Mouse (Mus musculus) embryonic facial prominence, embryonic 15.5 days (tissue): ENCODE measurements around the gene Ncapd2. TPM values are rescaled to one million over a fixed set of nuclear protein-coding genes. Genes with fewer than 3 reads are reported as not detected.
A peak's percentile ranks its signal among the peaks of the same experiment; 100 is the strongest.

Experiments used
- ATAC-seq: fragments of 200-750 bp; cut with Nextera tagmentation; 2 replicates; pipeline ENCODE4 v1.8.0; 2017; ENCODE audit warnings: low read depth, moderate TSS enrichment; ENCODE audit not compliant: insufficient number of reproducible peaks, low FRiP score, low TSS enrichment
- H3K27ac ChIP-seq: fragments of 300-500 bp; sonication (generic); replicated peaks from 2 replicates; pipeline ENCODE4 v1.5.1; 2015; ENCODE audit warnings: mild to moderate bottlenecking, inconsistent platforms
- H3K27me3 ChIP-seq: fragments of 300-500 bp; sonication (generic); 2 replicates; pipeline ENCODE4 v1.6.1; 2015; ENCODE audit warnings: inconsistent platforms
- H3K36me3 ChIP-seq: fragments of 300-500 bp; sonication (generic); 2 replicates; pipeline ENCODE4 v1.6.1; 2015; ENCODE audit warnings: mild to moderate bottlenecking, inconsistent platforms
- H3K4me1 ChIP-seq: fragments of 300-500 bp; sonication (generic); 2 replicates; pipeline ENCODE4 v1.6.1; 2015; ENCODE audit warnings: inconsistent platforms
- H3K4me2 ChIP-seq: fragments of 300-500 bp; sonication (generic); replicated peaks from 2 replicates; pipeline ENCODE4 v1.6.1; 2015; ENCODE audit warnings: mild to moderate bottlenecking, inconsistent platforms
- H3K4me3 ChIP-seq: fragments of 300-500 bp; sonication (generic); replicated peaks from 2 replicates; pipeline ENCODE4 v1.5.1; 2015; ENCODE audit warnings: mild to moderate bottlenecking, inconsistent platforms
- H3K9ac ChIP-seq: fragments of 300-500 bp; sonication (generic); 2 replicates; pipeline ENCODE4 v1.6.1; 2015; ENCODE audit warnings: inconsistent platforms
- H3K9me3 ChIP-seq: fragments of 300-500 bp; sonication (generic); replicated peaks from 2 replicates; pipeline ENCODE4 v1.6.1; 2016; ENCODE audit warnings: inconsistent platforms
- WGBS: fragments of 180-500 bp; shearing (Covaris S2); methylation state at CpG from one replicate; pipeline ENCODE4 v1.1.7; 2015; 5-methylcytosine and 5-hydroxymethylcytosine counted together
- polyA plus RNA-seq: library from polyadenylated mRNA; unstranded; fragments of >200 nt; fragmentation: Nextera tagmentation; extraction: Ambion mirVana; gene quantifications from 2 replicates; pipeline ENCODE4 v1.2.1, GENCODE M21; 2015

The Ncapd2 gene
- polyA plus RNA-seq, 1 experiment from 2014 or later = 98.7 TPM

GRCm38 (mm10) chr6:125156491-125156890 is 35.0 kb downstream of the Ncapd2 start:
- peaks cover 60% of the 10 kb centered on the region for H3K36me3 ChIP-seq
- H3K27me3 ChIP-seq = no peaks in the 10 kb centered on the region
- no peak for ATAC-seq
- no peak overlapping the region for H3K4me3 ChIP-seq
- H3K9me3 ChIP-seq = no peaks in the 10 kb centered on the region
- H3K4me1 ChIP-seq = peaks cover 23% of the 10 kb centered on the region
- WGBS = 93% methylated on average over 3 of the region's 3 CpGs
- H3K4me2 ChIP-seq = no peak overlapping the region
- H3K27ac ChIP-seq = no peak overlapping the region
- H3K9ac ChIP-seq = no peak overlapping the region

DNA sequence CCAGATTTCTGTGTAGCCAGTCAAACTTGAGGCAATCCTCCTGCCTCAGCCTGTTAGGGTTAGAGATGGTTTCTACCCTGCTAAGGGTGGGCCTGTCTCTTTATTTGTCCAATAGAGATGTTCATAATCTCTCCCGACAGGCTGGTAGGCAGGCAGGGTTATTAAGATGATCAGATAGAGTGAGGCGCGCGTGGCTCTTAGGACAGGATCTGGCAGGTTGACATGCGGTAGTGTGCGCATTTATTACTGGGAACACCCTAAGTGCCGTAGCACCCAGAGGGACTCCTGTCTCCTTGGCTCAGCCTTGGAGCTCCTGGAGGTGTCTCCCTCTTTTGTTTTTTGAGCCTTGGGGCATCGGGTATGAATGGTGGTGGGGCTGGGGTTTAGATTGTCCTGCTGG is 36.2 kb downstream of the Ncapd2 start:
- H3K27ac ChIP-seq = no peak overlapping the region
- H3K9ac ChIP-seq = no peak overlapping the region
- ATAC-seq = no peak
- H3K4me2 ChIP-seq = no peak overlapping the region
- H3K4me1 ChIP-seq = peaks cover 11% of the 10 kb centered on the region
- WGBS = 73% methylated on average over 8 of the region's 8 CpGs
- no peak overlapping the region for H3K4me3 ChIP-seq
- peaks cover 48% of the 10 kb centered on the region for H3K36me3 ChIP-seq
- H3K27me3 ChIP-seq = no peaks in the 10 kb centered on the region
- H3K9me3 ChIP-seq = no peaks in the 10 kb centered on the region

GRCm38 (mm10) chr6:125154550-125154949 is 37.0 kb downstream of the Ncapd2 start:
- ATAC-seq = no peak
- H3K9ac ChIP-seq = no peak overlapping the region
- no peak overlapping the region for H3K4me3 ChIP-seq
- H3K27me3 ChIP-seq = no peaks in the 10 kb centered on the region
- H3K4me1 ChIP-seq = peaks cover 10% of the 10 kb centered on the region; the same call in 1 of the 2 replicates
- no peaks in the 10 kb centered on the region for H3K9me3 ChIP-seq
- no peak overlapping the region for H3K4me2 ChIP-seq
- peaks cover 41% of the 10 kb centered on the region for H3K36me3 ChIP-seq
- H3K27ac ChIP-seq = no peak overlapping the region

- H3K36me3 ChIP-seq = peaks cover 33% of the 10 kb centered on the region
- ATAC-seq = no peak
- H3K9ac ChIP-seq = no peak overlapping the region
- H3K4me1 ChIP-seq = peaks cover 17% of the 10 kb centered on the region
- 84% methylated on average over 4 of the region's 4 CpGs for WGBS
- H3K27me3 ChIP-seq = no peaks in the 10 kb centered on the region
- H3K27ac ChIP-seq = no peak overlapping the region
- no peaks in the 10 kb centered on the region for H3K9me3 ChIP-seq
- H3K4me2 ChIP-seq = no peak overlapping the region
- H3K4me3 ChIP-seq = no peak overlapping the region
Observed at GRCm38 (mm10) chr6:125153682-125154081, 37.8 kb downstream of the Ncapd2 start.

DNA sequence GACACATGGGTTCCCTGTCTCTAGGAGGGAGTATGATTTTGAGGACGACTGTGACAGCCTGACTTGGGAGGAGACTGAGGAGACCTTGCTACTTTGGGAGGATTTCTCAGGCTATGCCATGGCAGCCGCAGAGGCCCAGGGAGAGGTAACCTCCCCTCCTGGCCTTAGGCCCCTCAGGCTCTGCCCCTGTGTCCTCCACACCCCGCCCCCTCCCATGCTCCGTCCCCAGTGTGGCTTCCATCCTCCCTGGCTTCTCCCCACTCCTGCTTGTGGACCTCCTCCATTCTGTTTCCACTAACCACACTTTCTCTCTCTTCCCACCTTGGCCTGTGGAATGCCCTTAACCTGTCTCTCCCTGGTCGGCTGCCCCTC is 38.5 kb downstream of the Ncapd2 start:
- no peak overlapping the region for H3K4me2 ChIP-seq

GRCm38 (mm10) chr6:125152212-125153017 is 39.1 kb downstream of the Ncapd2 start:
- no peak overlapping the region for H3K9ac ChIP-seq
- peaks cover 25% of the 10 kb centered on the region for H3K36me3 ChIP-seq
- peaks cover 28% of the 10 kb centered on the region for H3K4me1 ChIP-seq
- no peak overlapping the region for H3K4me2 ChIP-seq
- no peaks in the 10 kb centered on the region for H3K9me3 ChIP-seq
- WGBS = 74% methylated on average over 22 of the region's 22 CpGs
- no peak overlapping the region for H3K27ac ChIP-seq
- no peaks in the 10 kb centered on the region for H3K27me3 ChIP-seq
- 0 out of 2 replicates have a peak, but pooled peaks have one; percentile 16 for ATAC-seq
- H3K4me3 ChIP-seq = no peak overlapping the region

More for the DNA sequence above, 38.5 kb downstream of the Ncapd2 start:
- Histone ChIP-seq H3K4me3 (no peak overlapping the region), H3K27ac (0 out of 2 replicates have a peak overlapping the region, but pooled peaks have one; percentile 11), H3K9ac (no peak overlapping the region), H3K36me3 (peaks cover 30% of the 10 kb centered on the region), H3K27me3 (no peaks in the 10 kb centered on the region), H3K4me1 (peaks cover 24% of the 10 kb centered on the region), H3K9me3 (no peaks in the 10 kb centered on the region)
- WGBS = 69% methylated on average over 5 of the region's 5 CpGs
- no peak for ATAC-seq

- H3K27me3 ChIP-seq = no peaks in the 10 kb centered on the region
- peak overlapping the region; percentile 78 for H3K27ac ChIP-seq
- no peak for ATAC-seq
- H3K4me2 ChIP-seq = no peak overlapping the region
- H3K9me3 ChIP-seq = no peaks in the 10 kb centered on the region
- WGBS = 79% methylated on average over 7 of the region's 7 CpGs
- H3K36me3 ChIP-seq = peaks cover 22% of the 10 kb centered on the region; the same call in 1 of the 2 replicates
- H3K4me1 ChIP-seq = peaks cover 50% of the 10 kb centered on the region
- H3K9ac ChIP-seq = no peak overlapping the region
- no peak overlapping the region for H3K4me3 ChIP-seq
Observed at GRCm38 (mm10) chr6:125149569-125149950, 41.9 kb downstream of the Ncapd2 start.

DNA sequence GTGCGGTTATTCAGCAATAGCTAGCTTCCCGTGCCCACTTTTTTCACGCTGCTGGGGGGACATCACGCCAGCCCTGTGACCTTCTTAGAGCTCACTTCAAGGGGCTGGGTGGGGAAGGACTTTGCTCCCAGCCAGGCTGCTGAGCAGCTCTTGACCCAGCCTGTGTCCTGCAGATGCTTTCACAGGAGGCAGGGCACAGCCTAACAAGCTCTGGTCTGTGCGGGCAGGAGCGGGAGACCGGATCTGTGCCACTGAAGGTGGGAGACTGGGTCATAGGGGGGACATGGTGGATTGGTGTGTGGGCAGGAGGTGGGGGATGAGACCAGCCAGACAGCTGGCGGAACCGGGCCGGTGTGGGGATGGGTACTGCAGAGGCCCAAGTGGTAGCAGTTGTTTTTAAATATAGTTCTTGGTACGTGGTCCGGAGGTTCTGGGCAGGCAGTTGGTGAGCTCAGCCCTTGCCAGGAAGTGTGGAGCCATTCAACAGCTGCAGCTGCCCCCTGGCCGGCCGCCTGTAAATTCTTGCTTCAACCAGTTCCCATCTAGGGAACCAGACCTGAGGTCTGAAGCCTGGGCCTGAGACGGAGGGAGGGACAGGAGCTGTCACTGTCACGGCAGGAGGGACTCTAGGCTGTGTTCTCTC is 42.5 kb downstream of the Ncapd2 start:
- peaks cover 50% of the 10 kb centered on the region for H3K4me1 ChIP-seq
- H3K36me3 ChIP-seq = peaks cover 26% of the 10 kb centered on the region; the same call in 1 of the 2 replicates
- H3K9me3 ChIP-seq = no peaks in the 10 kb centered on the region
- H3K27me3 ChIP-seq = no peaks in the 10 kb centered on the region
- H3K4me2 ChIP-seq = peak overlapping the region; percentile 21
- WGBS = 70% methylated on average over 16 of the region's 16 CpGs
- no peak overlapping the region for H3K4me3 ChIP-seq
- no peak overlapping the region for H3K9ac ChIP-seq
- H3K27ac ChIP-seq = peak overlapping the region; percentile 78
- ATAC-seq = 0 out of 2 replicates have a peak, but pooled peaks have one; percentile 5

DNA sequence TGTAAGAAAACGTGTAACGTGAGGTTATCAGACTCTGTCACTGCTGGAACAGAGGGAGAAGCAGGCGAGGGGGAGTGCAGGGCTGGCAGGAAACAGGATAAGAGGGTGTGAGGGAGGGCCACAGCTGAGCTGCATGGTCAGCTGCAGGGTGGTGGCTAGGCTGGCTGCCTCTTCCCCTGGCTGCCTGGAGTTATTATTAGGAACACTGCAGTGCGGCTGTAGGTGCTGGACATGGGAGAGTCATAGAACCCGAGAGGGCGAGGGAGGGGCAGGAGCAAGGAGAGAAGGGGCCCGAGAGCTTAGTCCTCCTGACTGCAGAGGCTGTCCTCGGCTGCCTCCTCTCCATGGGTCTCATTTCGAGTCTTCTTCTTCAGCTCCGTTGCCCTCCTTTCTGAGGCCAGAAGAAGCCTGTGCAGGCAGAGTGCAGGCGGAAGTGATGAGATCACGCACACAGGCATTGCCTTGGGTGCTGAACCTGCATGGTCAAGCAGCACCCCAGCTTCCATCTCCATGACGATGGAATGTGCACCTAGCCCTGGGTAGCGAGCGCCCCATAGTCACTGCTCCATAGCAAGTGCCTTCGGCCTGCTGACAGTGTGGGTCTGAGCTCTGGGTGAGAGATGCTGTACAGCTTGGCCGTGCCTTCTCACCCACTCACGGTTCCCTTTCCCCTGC is 43.1 kb downstream of the Ncapd2 start:
- no peaks in the 10 kb centered on the region for H3K9me3 ChIP-seq
- H3K4me3 ChIP-seq = no peak overlapping the region
- WGBS = 61% methylated on average over 18 of the region's 18 CpGs
- peaks cover 24% of the 10 kb centered on the region; the same call in 1 of the 2 replicates for H3K36me3 ChIP-seq
- peaks cover 50% of the 10 kb centered on the region for H3K4me1 ChIP-seq
- peak overlapping the region; percentile 78 for H3K27ac ChIP-seq
- no peaks in the 10 kb centered on the region for H3K27me3 ChIP-seq
- peak overlapping the region; percentile 21 for H3K4me2 ChIP-seq
- peak overlapping the region; percentile 23; the same call in 1 of the 2 replicates for H3K9ac ChIP-seq
- no peak for ATAC-seq

- Histone ChIP-seq H3K36me3 (peaks cover 24% of the 10 kb centered on the region; the same call in 1 of the 2 replicates), H3K9ac (no peak overlapping the region), H3K4me1 (peaks cover 48% of the 10 kb centered on the region), H3K27me3 (no peaks in the 10 kb centered on the region), H3K4me2 (0 out of 2 replicates have a peak overlapping the region, but pooled peaks have one; percentile 68), H3K27ac (peak overlapping the region; percentile 78), H3K9me3 (no peaks in the 10 kb centered on the region), H3K4me3 (0 out of 2 replicates have a peak overlapping the region, but pooled peaks have one; percentile 11)
- 0 out of 2 replicates have a peak, but pooled peaks have one; percentile 27 for ATAC-seq
- WGBS = 47% methylated on average over 10 of the region's 10 CpGs
Observed at GRCm38 (mm10) chr6:125147329-125147728, 44.2 kb downstream of the Ncapd2 start.

GRCm38 (mm10) chr6:125146797-125147196 is 44.7 kb downstream of the Ncapd2 start:
- ATAC-seq = no peak
- Histone ChIP-seq H3K36me3 (peaks cover 25% of the 10 kb centered on the region), H3K4me2 (peak overlapping the region; percentile 68), H3K4me1 (peaks cover 46% of the 10 kb centered on the region), H3K4me3 (peak overlapping the region; percentile 65), H3K27me3 (no peaks in the 10 kb centered on the region), H3K9ac (no peak overlapping the region), H3K27ac (no peak overlapping the region; the same call in 1 of the 2 replicates), H3K9me3 (no peaks in the 10 kb centered on the region)
- 76% methylated on average over 4 of the region's 4 CpGs for whole genome bisulfite sequencing
